Mouse (Mus musculus) hindbrain, embryonic 15.5 days (tissue): ENCODE measurements around the gene Cdc16. TPM values are rescaled to one million over a fixed set of nuclear protein-coding genes. Genes with fewer than 3 reads are reported as not detected.

Source experiments
- ATAC-seq: fragments of 200-750 bp; cut with Nextera tagmentation; 2 replicates; pipeline ENCODE4 v1.8.0; 2017; ENCODE audit warnings: low read depth, moderate number of reproducible peaks, moderate TSS enrichment; ENCODE audit not compliant: low FRiP score
- H3K27ac ChIP-seq: fragments of 300-500 bp; sonication (generic); replicated peaks from 2 replicates; pipeline ENCODE4 v1.5.1; 2015; ENCODE audit warnings: mild to moderate bottlenecking, inconsistent platforms
- H3K27me3 ChIP-seq: fragments of 300-500 bp; sonication (generic); 2 replicates; pipeline ENCODE4 v1.6.1; 2015; ENCODE audit warnings: control low read depth, inconsistent platforms
- H3K36me3 ChIP-seq: fragments of 300-500 bp; sonication (generic); 2 replicates; pipeline ENCODE4 v1.6.1; 2015; ENCODE audit warnings: control low read depth, inconsistent platforms
- H3K4me1 ChIP-seq: fragments of 300-500 bp; sonication (generic); replicated peaks from 2 replicates; pipeline ENCODE4 v1.6.1; 2015; ENCODE audit warnings: control low read depth, inconsistent platforms
- H3K4me2 ChIP-seq: fragments of 300-500 bp; sonication (generic); 2 replicates; pipeline ENCODE4 v1.6.1; 2015; ENCODE audit warnings: moderate library complexity, mild to moderate bottlenecking, inconsistent platforms
- H3K4me3 ChIP-seq: fragments of 300-500 bp; sonication (generic); 2 replicates; pipeline ENCODE4 v1.5.1; 2015; ENCODE audit warnings: mild to moderate bottlenecking, inconsistent platforms
- H3K9ac ChIP-seq: fragments of 300-500 bp; sonication (generic); 2 replicates; pipeline ENCODE4 v1.6.1; 2015; ENCODE audit warnings: inconsistent platforms
- H3K9me3 ChIP-seq: fragments of 300-500 bp; sonication (generic); 2 replicates; pipeline ENCODE4 v1.6.1; 2016; ENCODE audit warnings: control low read depth, inconsistent platforms
- WGBS: fragments of 180-500 bp; shearing (Covaris S2); methylation state at CpG from one replicate; pipeline ENCODE4 v1.1.7; 2015; 5-methylcytosine and 5-hydroxymethylcytosine counted together
- polyA plus RNA-seq: library from polyadenylated mRNA; unstranded; fragments of >200 nt; fragmentation: Nextera tagmentation; extraction: Ambion mirVana; gene quantifications from 2 replicates; pipeline ENCODE4 v1.2.1, GENCODE M21; 2015

Gene Cdc16
- polyA plus RNA-seq, 1 experiment from 2014 or later = 155 TPM

DNA sequence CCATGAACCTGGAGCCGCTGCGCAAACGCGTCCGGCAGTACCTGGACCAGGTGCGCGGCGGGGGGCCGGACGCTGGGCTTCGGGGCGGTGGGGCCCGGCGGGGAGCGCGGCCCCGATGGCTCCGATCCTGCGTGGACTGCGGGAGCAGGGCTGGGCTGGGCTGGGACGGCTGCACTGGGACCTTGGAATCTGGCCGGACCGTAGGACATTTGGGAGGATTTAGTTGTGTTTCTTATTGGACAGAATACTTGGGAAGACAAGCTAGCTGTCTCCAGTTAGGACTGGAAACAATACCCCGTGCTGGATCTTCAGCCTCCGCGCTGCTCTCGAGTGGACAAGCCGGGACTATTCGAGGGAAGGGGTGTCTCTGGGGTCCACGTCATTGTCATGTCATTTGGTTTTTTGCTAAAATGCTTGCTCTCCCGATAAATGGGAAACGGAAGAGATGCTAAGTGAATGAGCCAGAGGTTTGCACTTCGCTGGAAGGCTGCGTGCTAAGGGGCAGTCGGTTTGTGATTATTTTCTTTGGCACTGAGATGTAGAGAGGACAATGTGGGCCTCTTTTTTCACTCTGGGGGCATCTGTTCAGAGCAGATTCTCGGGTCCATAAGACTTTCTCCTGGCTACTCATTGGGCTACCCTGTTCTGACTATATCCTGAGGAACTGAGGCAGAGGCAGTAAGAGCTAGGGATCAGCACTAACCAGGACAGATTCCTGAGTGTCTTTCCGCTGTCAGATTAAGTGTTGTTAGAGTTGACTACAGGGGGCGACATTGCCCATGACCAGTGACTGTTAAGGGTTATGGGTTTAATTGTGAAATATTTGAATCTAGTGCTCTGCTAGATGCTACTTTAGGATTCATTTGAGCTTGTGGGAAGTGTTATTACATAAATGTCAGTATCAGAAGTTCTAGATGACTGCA is 590 bp downstream of the Cdc16 start:
- Histone ChIP-seq H3K27me3 (no peaks in the 10 kb centered on the region), H3K36me3 (peaks cover 19% of the 10 kb centered on the region), H3K4me2 (peak overlapping the region; percentile 84), H3K4me1 (peaks cover 24% of the 10 kb centered on the region), H3K9me3 (no peaks in the 10 kb centered on the region), H3K4me3 (peak overlapping the region; percentile 100), H3K27ac (peak overlapping the region; percentile 84), H3K9ac (peak overlapping the region; percentile 97)
- peak; percentile 81 for ATAC-seq
- WGBS = under 1% methylated on average over 38 of the region's 38 CpGs

DNA sequence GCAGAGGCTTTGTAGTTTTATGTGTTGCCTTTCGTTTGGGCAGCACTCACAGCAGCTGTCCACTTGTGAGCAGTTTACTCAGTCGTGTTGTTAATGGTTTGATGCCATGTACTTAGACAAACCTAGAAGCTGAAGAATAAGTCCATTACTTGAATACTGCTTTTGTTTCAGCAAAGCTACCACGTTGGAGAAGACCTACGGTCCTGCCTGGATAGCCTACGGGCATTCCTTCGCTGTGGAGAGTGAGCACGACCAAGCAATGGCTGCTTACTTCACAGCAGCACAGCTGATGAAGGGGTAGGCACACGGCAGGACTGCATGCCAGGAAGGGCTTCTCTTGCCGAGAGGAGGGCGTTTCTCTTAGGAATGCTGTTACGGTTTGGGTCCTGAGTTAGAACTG is 11.7 kb downstream of the Cdc16 start:
- H3K27ac ChIP-seq = no peak overlapping the region
- H3K27me3 ChIP-seq = no peaks in the 10 kb centered on the region
- no peak overlapping the region for H3K9ac ChIP-seq
- H3K4me1 ChIP-seq = no peaks in the 10 kb centered on the region
- 86% methylated on average over 11 of the region's 11 CpGs for WGBS
- ATAC-seq = no peak
- no peaks in the 10 kb centered on the region for H3K9me3 ChIP-seq
- H3K4me3 ChIP-seq = no peak overlapping the region
- H3K36me3 ChIP-seq = peaks cover 88% of the 10 kb centered on the region
- no peak overlapping the region for H3K4me2 ChIP-seq

DNA sequence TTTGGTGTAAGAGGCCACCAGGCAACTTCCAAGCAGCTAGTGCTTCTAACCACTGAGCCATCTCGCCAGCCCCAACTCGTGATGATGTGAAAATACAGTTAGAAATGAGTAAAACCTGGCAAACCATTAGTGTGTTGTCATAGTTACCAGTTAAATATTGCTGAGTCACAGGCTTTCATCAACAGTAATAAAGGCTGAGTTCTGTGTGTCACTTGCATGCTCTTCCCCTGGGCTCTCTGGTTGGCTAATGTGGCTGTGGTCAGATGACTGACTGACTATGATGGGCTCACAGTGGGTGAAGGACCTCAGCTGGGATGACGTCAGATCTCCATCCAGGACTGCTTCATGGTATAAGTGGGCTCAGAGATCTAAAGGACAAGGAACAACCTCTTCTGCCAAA is 23.1 kb downstream of the Cdc16 start:
- H3K36me3 ChIP-seq = peaks cover 61% of the 10 kb centered on the region
- peaks cover 8% of the 10 kb centered on the region for H3K4me1 ChIP-seq
- no peak overlapping the region for H3K4me2 ChIP-seq
- H3K27ac ChIP-seq = no peak overlapping the region
- WGBS = 88% methylated on average over 3 of the region's 3 CpGs
- no peak overlapping the region for H3K4me3 ChIP-seq
- H3K9ac ChIP-seq = no peak overlapping the region
- H3K27me3 ChIP-seq = no peaks in the 10 kb centered on the region
- ATAC-seq = no peak
- no peaks in the 10 kb centered on the region for H3K9me3 ChIP-seq

DNA sequence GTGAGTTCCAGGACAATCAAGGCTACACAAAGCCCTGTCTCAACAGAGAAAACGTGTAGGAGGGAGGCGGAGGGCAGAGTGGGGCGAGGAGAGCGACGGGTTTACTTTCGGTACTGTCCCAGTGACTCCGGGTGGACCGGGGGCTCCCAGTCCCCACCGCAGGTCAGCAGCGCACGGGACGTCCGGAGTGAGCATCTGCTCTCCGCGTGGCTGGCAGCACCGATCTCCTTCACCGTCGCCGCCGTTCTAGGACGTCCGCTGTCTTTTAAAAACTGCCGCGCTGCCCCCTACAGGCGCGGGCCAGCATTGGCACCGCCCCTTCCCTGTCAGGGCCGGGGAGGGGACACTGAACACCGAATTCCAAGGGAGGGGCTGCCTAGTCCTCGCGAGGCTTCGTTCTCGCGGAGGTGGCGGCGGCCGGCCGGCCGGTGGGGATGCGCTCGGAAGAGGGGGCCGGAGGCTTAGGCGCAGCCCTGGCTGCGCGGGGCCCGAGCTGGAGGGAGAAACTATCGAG is 27.8 kb downstream of the Cdc16 start, which contains the start of gene Upf3a:
TSS of gene Upf3a (plus strand) at position 366 of the 514 bp plus-strand sequence.
- peak within 1 kb of the TSS; percentile 89 for H3K4me3 ChIP-seq
- peak within 1 kb of the TSS; percentile 94 for H3K9ac ChIP-seq
- H3K36me3 ChIP-seq = peaks cover 38% of the 10 kb centered on the region
- H3K9me3 ChIP-seq = no peaks in the 10 kb centered on the region
- under 1% methylated on average over 47 of the region's 47 CpGs for WGBS
- H3K4me1 ChIP-seq = peaks cover 15% of the 10 kb centered on the region
- no peaks in the 10 kb centered on the region for H3K27me3 ChIP-seq
- peak within 1 kb of the TSS; percentile 84 for H3K4me2 ChIP-seq
- peak within 1 kb of the TSS; percentile 100 for H3K27ac ChIP-seq
- peak; percentile 97 for ATAC-seq

DNA sequence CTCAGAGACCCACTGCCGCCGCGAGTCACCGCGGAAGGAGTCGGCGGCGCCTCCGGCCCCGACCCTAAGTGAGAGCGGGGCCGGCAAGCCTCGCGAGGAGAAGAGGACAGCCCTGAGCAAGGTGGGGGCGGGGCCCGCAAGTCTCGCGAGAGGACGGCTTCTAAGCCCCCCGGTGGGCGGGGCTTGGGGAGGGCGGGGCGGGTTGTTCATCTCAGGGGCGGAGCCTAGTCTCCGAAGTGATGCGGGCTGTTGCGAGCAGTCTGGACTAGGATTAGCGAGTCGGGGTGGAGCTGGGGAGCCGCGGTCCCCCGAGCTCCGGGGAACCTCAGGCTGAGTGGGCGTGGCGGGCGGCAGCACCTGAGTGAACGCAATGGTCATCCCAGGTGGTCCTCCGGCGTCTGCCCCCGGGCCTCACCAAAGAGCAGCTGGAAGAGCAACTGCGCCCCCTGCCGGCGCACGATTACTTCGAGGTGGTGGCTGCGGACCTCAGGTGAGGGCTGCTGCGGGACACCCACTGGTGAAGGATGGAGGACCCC is 28.4 kb downstream of the Cdc16 start:
- Histone ChIP-seq H3K9ac (peak overlapping the region; percentile 94), H3K4me2 (peak overlapping the region; percentile 84), H3K27ac (peak overlapping the region; percentile 100), H3K36me3 (peaks cover 34% of the 10 kb centered on the region), H3K27me3 (no peaks in the 10 kb centered on the region), H3K9me3 (no peaks in the 10 kb centered on the region), H3K4me1 (peaks cover 15% of the 10 kb centered on the region), H3K4me3 (peak overlapping the region; percentile 89)
- 0% methylated on average over 43 of the region's 47 CpGs for whole genome bisulfite sequencing
- ATAC-seq = peak; percentile 97

DNA sequence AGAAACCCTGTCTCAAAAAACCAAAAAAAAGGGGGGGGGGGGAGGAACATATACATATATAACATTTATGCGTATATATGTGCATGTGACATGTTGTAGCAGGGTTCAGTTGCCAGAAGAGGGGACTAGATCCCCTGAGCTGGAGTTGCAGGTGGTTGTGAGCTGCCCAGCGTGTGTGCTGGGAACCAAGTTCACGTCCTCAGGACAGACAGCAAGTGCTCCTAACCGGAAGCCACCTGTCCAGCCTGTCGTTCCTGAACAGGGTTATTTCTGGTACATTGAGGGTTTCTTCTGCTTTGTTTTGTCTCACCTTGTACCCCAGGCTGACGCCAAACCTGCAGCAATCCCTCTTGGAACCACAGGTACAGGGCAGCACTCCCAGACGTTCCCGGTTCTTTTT is 32.1 kb downstream of the Cdc16 start:
- H3K36me3 ChIP-seq = peaks cover 36% of the 10 kb centered on the region
- H3K4me2 ChIP-seq = no peak overlapping the region
- H3K9me3 ChIP-seq = no peaks in the 10 kb centered on the region
- H3K27me3 ChIP-seq = no peaks in the 10 kb centered on the region
- 96% methylated on average over 8 of the region's 8 CpGs for WGBS
- no peak overlapping the region for H3K9ac ChIP-seq
- H3K4me3 ChIP-seq = no peak overlapping the region
- no peak for ATAC-seq
- peaks cover 13% of the 10 kb centered on the region for H3K4me1 ChIP-seq
- H3K27ac ChIP-seq = no peak overlapping the region

DNA sequence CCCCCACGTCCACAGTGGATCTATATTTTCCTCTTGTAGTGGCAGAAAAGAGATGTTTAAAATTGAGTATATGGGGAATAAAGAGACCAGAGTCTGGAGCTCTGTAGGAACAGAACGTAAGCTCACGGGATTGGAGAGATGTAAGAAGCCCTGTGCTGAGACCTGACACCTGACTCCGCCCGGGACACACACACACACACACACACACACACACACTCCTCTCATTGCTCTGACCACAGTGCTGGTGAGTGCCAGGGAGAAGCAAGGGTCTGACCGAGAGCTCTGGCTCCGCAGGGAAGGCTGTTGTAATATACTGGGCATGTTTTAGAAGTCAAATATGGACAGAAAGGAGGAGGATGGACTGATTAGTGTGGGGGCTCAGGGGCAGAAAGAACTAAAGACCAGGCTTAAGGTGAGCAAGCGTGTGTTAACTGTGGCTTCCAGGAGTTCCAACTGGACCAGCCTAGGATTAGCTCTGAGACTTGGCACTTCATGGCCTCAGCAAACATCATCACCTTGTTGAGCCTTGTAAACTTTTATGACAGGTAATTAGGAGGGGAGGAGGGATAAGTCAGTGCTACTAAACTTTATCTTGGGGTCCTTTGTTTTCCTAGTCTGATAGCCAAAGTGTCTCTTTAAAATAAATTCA is 35.7 kb downstream of the Cdc16 start:
- H3K4me1 ChIP-seq = no peaks in the 10 kb centered on the region
- no peak overlapping the region for H3K9ac ChIP-seq
- no peaks in the 10 kb centered on the region for H3K9me3 ChIP-seq
- 95% methylated on average over 8 of the region's 8 CpGs for WGBS
- peaks cover 59% of the 10 kb centered on the region for H3K36me3 ChIP-seq
- no peak overlapping the region for H3K4me2 ChIP-seq
- no peaks in the 10 kb centered on the region for H3K27me3 ChIP-seq
- no peak for ATAC-seq
- H3K27ac ChIP-seq = no peak overlapping the region
- no peak overlapping the region for H3K4me3 ChIP-seq

DNA sequence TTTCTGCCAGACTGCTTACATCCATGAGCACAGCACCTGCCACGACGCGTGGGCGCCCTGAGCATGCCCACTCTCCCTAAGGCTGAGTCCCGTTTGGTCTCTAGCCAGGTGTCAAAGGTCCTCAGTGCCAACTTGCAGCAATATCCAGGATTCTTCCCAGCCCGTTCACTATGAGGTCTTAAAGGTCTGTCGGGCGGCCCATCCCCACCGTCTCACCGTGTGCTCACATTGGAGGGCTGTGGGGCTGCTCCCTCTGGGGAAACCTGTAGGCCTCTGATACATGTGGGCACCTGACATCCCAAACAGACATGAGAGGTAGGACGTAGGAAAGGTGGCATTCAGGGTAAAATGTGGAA is 36.2 kb downstream of the Cdc16 start:
- Histone ChIP-seq H3K9me3 (no peaks in the 10 kb centered on the region), H3K36me3 (peaks cover 62% of the 10 kb centered on the region), H3K27ac (no peak overlapping the region), H3K9ac (no peak overlapping the region), H3K4me1 (no peaks in the 10 kb centered on the region), H3K4me2 (no peak overlapping the region), H3K27me3 (no peaks in the 10 kb centered on the region), H3K4me3 (no peak overlapping the region)
- 94% methylated on average over 11 of the region's 11 CpGs for WGBS
- no peak for ATAC-seq

DNA sequence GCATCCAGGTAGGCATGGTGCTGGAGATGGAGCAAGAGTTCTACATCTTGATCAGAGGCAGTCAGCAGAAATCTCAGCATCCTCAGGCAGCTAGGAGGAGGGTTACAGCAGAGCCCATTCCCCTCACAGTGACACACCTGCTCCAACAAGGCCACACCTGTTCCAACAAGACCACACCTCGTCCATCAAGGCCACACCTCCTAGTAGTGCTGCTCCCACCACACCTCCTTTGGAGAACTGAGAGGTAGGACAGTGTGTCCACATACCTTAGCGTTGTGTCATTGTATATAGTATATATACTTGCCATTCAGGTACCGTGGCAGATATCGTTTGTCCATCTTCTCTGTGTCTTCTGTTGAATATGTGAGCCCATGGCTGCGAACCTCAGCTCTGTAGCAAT is 40.2 kb downstream of the Cdc16 start:
- WGBS = 95% methylated on average over 5 of the region's 5 CpGs
- ATAC-seq = no peak
- peaks cover 47% of the 10 kb centered on the region for H3K36me3 ChIP-seq
- H3K4me1 ChIP-seq = no peaks in the 10 kb centered on the region
- H3K4me3 ChIP-seq = no peak overlapping the region
- no peak overlapping the region for H3K27ac ChIP-seq
- no peak overlapping the region for H3K9ac ChIP-seq
- H3K4me2 ChIP-seq = no peak overlapping the region
- no peaks in the 10 kb centered on the region for H3K9me3 ChIP-seq
- no peaks in the 10 kb centered on the region for H3K27me3 ChIP-seq

DNA sequence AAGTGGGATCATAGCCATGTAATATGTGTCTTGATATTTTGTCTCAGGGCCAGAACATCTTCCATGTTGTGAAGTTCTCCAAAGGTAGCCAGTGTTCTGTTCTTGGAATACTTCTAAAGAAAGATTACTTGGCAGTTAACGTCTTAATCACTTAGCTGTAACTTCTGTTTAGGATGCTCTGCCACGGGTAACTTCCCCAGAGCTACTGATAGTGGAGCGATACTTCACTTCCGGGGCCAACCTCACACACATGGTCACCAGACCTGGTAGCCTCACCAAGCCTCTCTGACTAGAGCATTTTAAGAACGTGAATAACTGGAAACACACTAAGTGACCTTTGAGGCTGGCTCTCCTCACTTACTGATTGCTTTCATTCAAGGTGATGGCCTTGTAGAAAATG is 42.1 kb downstream of the Cdc16 start:
- Histone ChIP-seq H3K27ac (no peak overlapping the region), H3K27me3 (no peaks in the 10 kb centered on the region), H3K4me1 (no peaks in the 10 kb centered on the region), H3K9me3 (no peaks in the 10 kb centered on the region), H3K4me2 (no peak overlapping the region), H3K4me3 (no peak overlapping the region), H3K9ac (no peak overlapping the region), H3K36me3 (peaks cover 38% of the 10 kb centered on the region)
- ATAC-seq = no peak
- 93% methylated on average over 5 of the region's 5 CpGs for WGBS

DNA sequence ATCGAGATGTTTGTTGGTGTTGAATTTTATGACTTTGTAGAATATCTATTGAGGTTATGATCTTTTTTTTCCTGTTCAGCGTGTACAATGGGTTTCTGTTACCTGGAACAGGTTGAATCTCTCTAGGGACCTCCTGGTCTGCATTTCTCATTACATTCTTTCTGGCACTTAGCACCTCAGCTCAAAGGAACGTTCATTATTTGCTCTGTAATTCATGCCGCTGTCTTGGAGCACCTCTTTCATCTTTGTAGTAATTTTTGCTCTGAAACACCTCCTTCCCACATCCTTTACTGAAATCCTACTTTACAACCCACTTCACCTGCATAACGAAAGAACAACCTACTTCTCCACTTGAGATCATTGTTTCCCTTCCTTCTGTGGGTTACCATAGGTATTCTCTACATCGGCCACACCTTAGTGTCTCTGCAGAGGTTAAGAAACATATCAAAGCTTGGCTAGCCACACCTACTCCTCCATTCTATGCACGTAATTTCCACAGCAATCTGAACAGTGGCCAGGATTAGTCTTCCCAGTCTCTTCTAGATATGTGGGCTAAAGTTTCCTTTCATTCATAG is 71.2 kb downstream of the Cdc16 start:
- 80% methylated on average over 7 of the region's 7 CpGs for WGBS
- no peak for ATAC-seq
- Histone ChIP-seq H3K27ac (no peak overlapping the region), H3K27me3 (no peaks in the 10 kb centered on the region), H3K9ac (no peak overlapping the region), H3K4me2 (no peak overlapping the region), H3K9me3 (no peaks in the 10 kb centered on the region), H3K4me1 (no peaks in the 10 kb centered on the region), H3K4me3 (no peak overlapping the region), H3K36me3 (no peaks in the 10 kb centered on the region)
